Mouse (Mus musculus): ENCODE results near the gene Bcat2. TPM values are rescaled to one million over a fixed set of nuclear protein-coding genes. Genes with fewer than 3 reads are reported as not detected.
A peak's percentile ranks its signal among the peaks of the same experiment; 100 is the strongest.

Bcat2 gene
- polyA plus RNA-seq, 1 experiment from 2014 or later, result 51.1 TPM

- WGBS, result 85% methylated on average over 3 of the region's 3 CpGs
- no peak overlapping the region for H3K27ac ChIP-seq (replicated peaks)
- no peaks in the 10 kb centered on the region for H3K9me3 ChIP-seq
- DNase-seq (ENCODE audit: low spot score), result no peak
- H3K27me3 ChIP-seq (replicated peaks; ENCODE audit: low read depth, poor library complexity, severe bottlenecking), result peaks cover 61% of the 10 kb centered on the region
- peaks cover 11% of the 10 kb centered on the region for H3K4me1 ChIP-seq
- H3K4me3 ChIP-seq, result no peak overlapping the region
- H3K36me3 ChIP-seq (replicated peaks), result no peaks in the 10 kb centered on the region
Measured at GRCm38 (mm10) chr7:45624718-45625117, 54.8 kb downstream of the Bcat2 start.

DNA sequence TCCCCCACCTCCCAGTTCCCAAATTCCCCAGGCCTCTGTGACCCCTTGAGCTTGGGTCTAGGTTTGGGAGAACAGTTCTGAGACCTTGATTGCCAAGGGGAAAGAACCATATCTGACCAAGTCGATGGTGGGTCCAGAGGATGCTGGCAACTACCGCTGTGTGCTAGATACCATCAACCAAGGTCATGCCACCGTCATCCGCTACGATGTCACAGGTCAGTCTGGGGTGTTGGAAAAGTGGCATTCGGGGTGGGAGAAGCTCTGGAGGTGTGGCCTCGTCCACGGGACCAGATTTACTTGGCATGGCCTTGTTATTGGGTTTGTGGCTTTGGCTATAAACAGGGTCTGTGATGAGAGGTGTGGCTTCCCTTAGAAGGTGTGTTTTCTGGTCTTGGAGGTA lies 55.5 kb downstream of the Bcat2 start:
- Histone ChIP-seq H3K27me3 (replicated peaks; ENCODE audit: low read depth, poor library complexity, severe bottlenecking) (peaks cover 61% of the 10 kb centered on the region), H3K27ac (replicated peaks) (no peak overlapping the region), H3K9me3 (no peaks in the 10 kb centered on the region), H3K36me3 (replicated peaks) (no peaks in the 10 kb centered on the region), H3K4me1 (peaks cover 11% of the 10 kb centered on the region), H3K4me3 (no peak overlapping the region)
- no peak for DNase-seq (ENCODE audit: low spot score)
- WGBS, result 90% methylated on average over 8 of the region's 8 CpGs

DNA sequence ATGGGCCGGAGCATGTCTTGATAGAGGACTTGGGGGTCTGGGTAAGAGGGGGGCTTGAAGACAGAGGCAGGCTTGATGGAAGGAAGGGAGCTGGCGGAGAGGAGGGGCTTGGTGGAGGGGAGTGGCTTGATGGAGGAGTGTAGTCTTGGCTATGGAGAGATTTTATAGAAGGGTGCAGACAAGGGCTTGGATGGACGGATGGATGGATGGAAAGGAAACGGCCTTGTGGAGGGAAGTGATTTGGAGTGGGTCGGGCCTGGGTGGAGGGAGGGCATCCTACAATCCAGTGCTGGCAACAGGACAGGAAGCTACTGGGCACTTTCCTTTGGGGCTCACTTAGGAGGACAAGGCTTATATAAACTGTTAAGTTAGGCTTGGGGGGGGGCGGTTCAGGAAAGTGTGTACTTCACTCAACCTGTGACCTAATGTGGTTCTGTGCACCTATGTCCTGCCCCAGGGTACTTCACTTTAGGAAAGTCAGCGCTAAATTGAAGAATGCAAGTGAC lies 56.7 kb downstream of the Bcat2 start:
- H3K27me3 ChIP-seq (replicated peaks; ENCODE audit: low read depth, poor library complexity, severe bottlenecking), result peaks cover 71% of the 10 kb centered on the region

GRCm38 (mm10) chr7:45627261-45627660 lies 57.3 kb downstream of the Bcat2 start, which contains the start of gene Rasip1:
TSS of gene Rasip1 (plus strand) at chr7:45627488.
- DNase-seq (ENCODE audit: low spot score), result peak; percentile 21
- peak within 1 kb of the TSS; percentile 72 for H3K4me3 ChIP-seq
- H3K4me1 ChIP-seq, result peaks cover 13% of the 10 kb centered on the region
- H3K27ac ChIP-seq (replicated peaks), result peak within 1 kb of the TSS; percentile 86
- WGBS, result 79% methylated on average over 9 of the region's 9 CpGs
- H3K36me3 ChIP-seq (replicated peaks), result no peaks in the 10 kb centered on the region
- H3K27me3 ChIP-seq (replicated peaks; ENCODE audit: low read depth, poor library complexity, severe bottlenecking), result peaks cover 78% of the 10 kb centered on the region
- H3K9me3 ChIP-seq, result no peaks in the 10 kb centered on the region

More for the DNA sequence above, 56.7 kb downstream of the Bcat2 start:
- Histone ChIP-seq H3K27ac (replicated peaks) (no peak overlapping the region), H3K4me1 (peaks cover 11% of the 10 kb centered on the region), H3K4me3 (no peak overlapping the region), H3K9me3 (no peaks in the 10 kb centered on the region), H3K36me3 (replicated peaks) (no peaks in the 10 kb centered on the region)
- WGBS, result 84% methylated on average over 7 of the region's 7 CpGs
- no peak for DNase-seq (ENCODE audit: low spot score)

- Histone ChIP-seq H3K4me1 (peaks cover 19% of the 10 kb centered on the region), H3K36me3 (replicated peaks) (no peaks in the 10 kb centered on the region), H3K9me3 (no peaks in the 10 kb centered on the region), H3K27ac (replicated peaks) (peak overlapping the region; percentile 86), H3K4me3 (peak overlapping the region; percentile 72), H3K27me3 (replicated peaks; ENCODE audit: low read depth, poor library complexity, severe bottlenecking) (peaks cover 91% of the 10 kb centered on the region)
- DNase-seq (ENCODE audit: low spot score), result peak; percentile 91
- WGBS, result 1% methylated on average over 105 of the region's 105 CpGs
Measured at GRCm38 (mm10) chr7:45628364-45629294, 58.7 kb downstream of the Bcat2 start.

- Histone ChIP-seq H3K4me1 (peaks cover 23% of the 10 kb centered on the region), H3K9me3 (no peaks in the 10 kb centered on the region), H3K27me3 (replicated peaks; ENCODE audit: low read depth, poor library complexity, severe bottlenecking) (peaks cover 86% of the 10 kb centered on the region), H3K4me3 (0 out of 2 replicates have a peak overlapping the region, but pooled peaks have one; percentile 11), H3K27ac (replicated peaks) (no peak overlapping the region), H3K36me3 (replicated peaks) (no peaks in the 10 kb centered on the region)
- WGBS, result 72% methylated on average over 23 of the region's 23 CpGs
- no peak for DNase-seq (ENCODE audit: low spot score)
Measured at GRCm38 (mm10) chr7:45630064-45630907, 60.3 kb downstream of the Bcat2 start.

GRCm38 (mm10) chr7:45632499-45632898 lies 62.5 kb downstream of the Bcat2 start:
- peak; percentile 69 for DNase-seq (ENCODE audit: low spot score)
- Histone ChIP-seq H3K4me1 (peaks cover 25% of the 10 kb centered on the region), H3K4me3 (peak overlapping the region; percentile 52), H3K9me3 (peaks cover 7% of the 10 kb centered on the region; the same call in 1 of the 2 replicates), H3K27ac (replicated peaks) (peak overlapping the region; percentile 80), H3K36me3 (replicated peaks) (peaks cover 14% of the 10 kb centered on the region), H3K27me3 (replicated peaks; ENCODE audit: low read depth, poor library complexity, severe bottlenecking) (peaks cover 64% of the 10 kb centered on the region)
- 18% methylated on average over 35 of the region's 35 CpGs for WGBS

DNA sequence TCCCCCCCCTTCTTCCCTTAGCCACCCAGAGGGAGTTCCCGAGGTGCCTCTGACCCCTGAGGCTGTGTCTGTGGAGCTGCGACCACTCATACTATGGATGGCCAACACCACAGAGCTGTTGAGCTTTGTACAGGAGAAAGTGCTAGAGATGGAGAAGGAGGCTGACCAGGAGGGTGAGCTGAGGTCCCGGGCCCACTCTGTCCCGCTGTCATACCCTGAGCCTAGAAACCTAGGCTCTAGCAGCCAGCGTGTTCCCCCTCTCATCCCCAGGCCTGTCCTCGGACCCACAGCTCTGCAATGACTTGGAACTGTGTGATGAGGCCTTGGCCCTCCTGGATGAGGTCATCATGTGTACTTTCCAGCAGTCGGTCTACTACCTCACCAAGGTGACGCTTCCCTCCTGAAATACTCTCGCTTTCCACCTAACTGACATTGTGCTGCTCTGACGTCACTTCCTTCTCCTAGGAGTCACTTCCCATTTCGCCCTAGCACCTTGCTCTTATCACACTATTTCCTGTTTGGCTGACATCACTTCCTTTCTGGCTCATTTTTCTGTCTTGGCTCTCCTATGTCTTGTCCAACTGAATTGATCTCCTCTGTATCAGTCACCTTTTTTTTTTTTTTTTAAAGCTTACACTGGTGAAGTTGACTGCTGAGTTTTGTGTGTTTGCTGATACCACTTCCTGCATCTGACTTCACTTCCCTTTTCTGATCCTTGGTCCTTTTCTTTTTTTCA lies 65.2 kb downstream of the Bcat2 start:
- 90% methylated on average over 11 of the region's 11 CpGs for WGBS
- peaks cover 48% of the 10 kb centered on the region for H3K27me3 ChIP-seq (replicated peaks; ENCODE audit: low read depth, poor library complexity, severe bottlenecking)
- H3K9me3 ChIP-seq, result peaks cover 7% of the 10 kb centered on the region; the same call in 1 of the 2 replicates
- H3K4me1 ChIP-seq, result peaks cover 36% of the 10 kb centered on the region
- H3K4me3 ChIP-seq, result no peak overlapping the region
- no peak for DNase-seq (ENCODE audit: low spot score)
- no peak overlapping the region for H3K27ac ChIP-seq (replicated peaks)
- peaks cover 14% of the 10 kb centered on the region for H3K36me3 ChIP-seq (replicated peaks)

- peaks cover 7% of the 10 kb centered on the region; the same call in 1 of the 2 replicates for H3K9me3 ChIP-seq
- peaks cover 48% of the 10 kb centered on the region for H3K27me3 ChIP-seq (replicated peaks; ENCODE audit: low read depth, poor library complexity, severe bottlenecking)
- H3K4me3 ChIP-seq, result no peak overlapping the region
- WGBS, result 83% methylated on average over 15 of the region's 15 CpGs
- H3K36me3 ChIP-seq (replicated peaks), result peaks cover 14% of the 10 kb centered on the region
- peaks cover 44% of the 10 kb centered on the region for H3K4me1 ChIP-seq
- H3K27ac ChIP-seq (replicated peaks), result no peak overlapping the region
- no peak for DNase-seq (ENCODE audit: low spot score)
Measured at GRCm38 (mm10) chr7:45635711-45636688, 66.0 kb downstream of the Bcat2 start.

- no peak for DNase-seq (ENCODE audit: low spot score)
- Histone ChIP-seq H3K27me3 (replicated peaks; ENCODE audit: low read depth, poor library complexity, severe bottlenecking) (peaks cover 38% of the 10 kb centered on the region), H3K27ac (replicated peaks) (no peak overlapping the region), H3K4me3 (peak overlapping the region; percentile 49), H3K36me3 (replicated peaks) (peaks cover 14% of the 10 kb centered on the region), H3K4me1 (peaks cover 54% of the 10 kb centered on the region), H3K9me3 (peaks cover 7% of the 10 kb centered on the region; the same call in 1 of the 2 replicates)
- 95% methylated on average over 6 of the region's 6 CpGs for WGBS
Measured at GRCm38 (mm10) chr7:45637710-45638109, 67.8 kb downstream of the Bcat2 start.
